Mouse (Mus musculus) B cell, adult 67 days (primary cell): Measurements from ENCODE around the gene Izumo3. TPM values are rescaled to one million over a fixed set of nuclear protein-coding genes. Genes with fewer than 3 reads are reported as not detected.

Experiments
- total RNA-seq, 2 experiments: library from RNA; stranded (reverse); gene quantifications; 4 replicates each; pipeline ENCODE4 v1.2.4; 2023

Izumo3 gene
- total RNA-seq = not detected

DNA sequence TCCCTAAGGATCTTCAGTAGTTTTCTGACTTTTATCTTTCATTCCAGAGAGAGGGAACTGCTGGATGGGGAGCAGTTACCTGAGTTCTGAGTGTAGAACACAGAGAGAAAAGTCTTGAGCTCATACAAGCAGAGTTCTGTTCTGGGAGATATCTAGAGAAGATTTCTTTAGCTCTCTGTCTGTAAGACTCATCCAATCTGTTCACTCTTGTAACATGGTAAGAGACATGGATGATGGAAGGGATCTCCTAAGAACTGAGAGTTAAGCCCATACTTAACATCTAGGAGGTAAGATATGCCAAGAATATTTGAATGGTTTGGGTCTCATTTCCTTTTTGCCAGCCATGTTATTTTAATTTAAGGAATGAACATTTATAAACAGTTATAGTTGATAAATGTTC, at the start of gene Izumo3:
Gene Izumo3, minus strand, starts transcription at position 101 of the 400 bp plus-strand sequence.

DNA sequence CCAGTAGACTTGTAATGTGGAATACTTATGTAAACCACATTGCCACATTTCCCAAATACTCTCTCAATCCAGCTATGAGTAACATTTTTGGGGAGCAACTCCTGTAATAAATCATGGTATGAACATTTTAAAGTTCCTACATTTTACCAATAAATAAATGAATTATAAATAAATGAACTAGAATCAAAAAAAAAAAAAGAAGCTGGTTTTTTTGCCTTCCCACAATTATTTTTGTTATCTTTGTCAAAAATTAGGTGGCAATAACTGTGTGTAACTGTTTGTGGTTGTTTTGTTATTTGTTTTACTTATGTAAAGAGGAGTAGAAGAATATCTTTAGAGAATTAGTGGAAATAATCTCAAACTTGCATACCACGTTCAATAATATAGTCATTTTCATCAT, 44.6 kb upstream of the Izumo3 start, which contains the start of gene Gm12666:
Gene Gm12666, minus strand, starts transcription at position 101 of the 400 bp plus-strand sequence.

Other genes with a start within 250 kb of the Izumo3 start
- 1 to 10 TPM; 1.7 to 3.4 TPM for gene Gm12666, start 44.5 kb upstream of the Izumo3 start, total RNA-seq